Mouse (Mus musculus): Measurements from ENCODE around the gene Oprm1. TPM values are rescaled to one million over a fixed set of nuclear protein-coding genes. Genes with fewer than 3 reads are reported as not detected.

The Oprm1 gene
- not detected for total RNA-seq (2023)

DNA sequence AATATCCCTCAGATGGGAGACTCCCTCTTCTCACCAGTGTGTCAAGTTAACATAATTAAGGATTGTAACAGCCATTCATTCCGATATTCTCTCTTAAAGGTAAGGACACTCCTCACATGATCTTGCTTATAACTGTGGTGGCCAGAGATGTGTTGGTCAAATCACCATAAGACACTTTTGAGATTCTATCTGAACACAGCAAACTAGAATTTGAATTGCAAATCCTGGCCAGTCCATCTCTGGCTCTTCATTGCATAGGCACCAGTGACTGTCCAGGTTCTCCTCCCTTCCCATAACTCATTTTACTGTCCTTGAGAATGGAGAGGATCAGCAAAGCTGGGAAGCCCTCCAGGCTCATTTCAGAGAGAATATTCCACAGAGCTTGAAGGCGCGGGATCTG lies at the start of gene Oprm1:
TSS of gene Oprm1 (plus strand) at position 301 of the 400 bp plus-strand sequence.

GRCm38 (mm10) chr10:6761287-6761811 lies 3.0 kb downstream of the Oprm1 start, which contains the start of gene Gm10945:
Gm10945 (minus strand) TSS chr10:6761761.

DNA sequence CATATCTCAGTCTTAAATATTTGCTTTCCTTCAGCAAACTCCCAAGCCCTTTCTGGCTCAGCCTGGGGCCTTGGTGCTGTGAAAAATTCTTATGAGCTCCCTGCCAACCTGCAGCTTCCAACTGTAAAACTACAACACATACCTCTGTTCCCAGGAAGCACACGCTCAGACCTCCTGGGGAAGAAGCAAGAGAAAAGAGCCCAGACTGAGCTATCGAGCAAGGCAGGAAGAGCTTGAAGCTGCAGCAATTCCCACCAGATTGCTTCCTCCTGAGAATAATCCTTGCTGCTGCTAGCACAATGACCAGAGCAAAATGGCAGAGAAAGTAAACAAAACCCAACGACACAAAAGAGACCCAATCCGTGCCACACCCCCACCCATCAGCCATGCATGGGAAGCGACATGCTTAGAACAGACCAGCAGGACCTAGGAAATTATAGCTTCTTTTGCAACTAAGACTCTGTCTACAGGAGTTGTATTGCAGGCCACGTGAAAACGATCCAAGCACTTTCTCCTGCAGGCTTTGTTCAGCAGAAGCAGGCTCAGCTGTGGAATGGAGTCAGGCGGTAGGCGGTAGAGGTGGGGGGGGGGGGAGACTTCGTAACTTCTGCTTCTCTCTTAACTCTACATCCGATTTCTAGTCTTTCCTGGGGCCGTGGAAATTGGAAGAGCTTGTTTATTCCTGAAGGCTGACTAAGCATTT lies 294.2 kb downstream of the Oprm1 start, which contains the start of gene Ipcef1:
TSS of gene Ipcef1 (minus strand) at position 164 of the 703 bp plus-strand sequence.

Other genes starting within 250 kb of the Oprm1 start
- not detected for gene Gm10945, start 3.3 kb downstream of the Oprm1 start, total RNA-seq (2023)

All from B cell, adult 67 days (primary cell).